Mouse (Mus musculus): ENCODE measurements around the gene Prrg4. TPM values are rescaled to one million over a fixed set of nuclear protein-coding genes. Genes with fewer than 3 reads are reported as not detected.

The Prrg4 gene
- 0.16 and 0.17 TPM in 2 replicates for polyA plus RNA-seq (2012; ENCODE audit: low replicate concordance)

GRCm38 (mm10) chr2:104849276-104849990 is at the start of gene Prrg4:
Prrg4 (minus strand) TSS chr2:104849876.

GRCm38 (mm10) chr2:104867282-104867855 is 17.7 kb upstream of the Prrg4 start, which contains the start of gene Ccdc73:
Ccdc73 (plus strand) TSS chr2:104867805.

GRCm38 (mm10) chr2:104816371-104816827 is 33.3 kb downstream of the Prrg4 start, which contains the start of gene Qser1:
Qser1 (minus strand) TSS chr2:104816760.

Other genes starting within 250 kb of the Prrg4 start
- 3.3 and 5.8 TPM in 2 replicates for gene Tcp11l1, start 137.7 kb downstream of the Prrg4 start, polyA plus RNA-seq (2012; ENCODE audit: low replicate concordance)
- gene Pin1rt1, start 133.5 kb downstream of the Prrg4 start, polyA plus RNA-seq (2012; ENCODE audit: low replicate concordance), result not detected in 2 replicates
- gene Depdc7, start 107.0 kb downstream of the Prrg4 start, polyA plus RNA-seq (2012; ENCODE audit: low replicate concordance), result 0.84 and 1.3 TPM in 2 replicates
- gene Qser1, start 33.1 kb downstream of the Prrg4 start, polyA plus RNA-seq (2012; ENCODE audit: low replicate concordance), result 0.86 and 1.1 TPM in 2 replicates
- not detected in 2 replicates for gene Ccdc73, start 17.9 kb upstream of the Prrg4 start, polyA plus RNA-seq (2012; ENCODE audit: low replicate concordance)
- 3.2 and 6.5 TPM in 2 replicates for gene Eif3m, start 167.2 kb upstream of the Prrg4 start, polyA plus RNA-seq (2012; ENCODE audit: low replicate concordance)
- gene Gm11060, start 242.1 kb upstream of the Prrg4 start, polyA plus RNA-seq (2012; ENCODE audit: low replicate concordance), result not detected in 2 replicates